Mouse (Mus musculus) cerebellum, adult 2 months (tissue): Measurements from ENCODE around the gene Ext2. TPM values are rescaled to one million over a fixed set of nuclear protein-coding genes. Genes with fewer than 3 reads are reported as not detected.

Experiments
- DNase-seq, 2 experiments: peaks; one replicate each; pipeline ENCODE4 v3.0.0; 2021
- H3K27ac ChIP-seq: fragments of 200-500 bp; 2 replicates; pipeline ENCODE4 v1.5.1; 2012; ENCODE audit warnings: low read length, control low read depth, inconsistent platforms; ENCODE audit not compliant: insufficient read depth
- H3K27me3 ChIP-seq: fragments of 200-500 bp; 2 replicates; pipeline ENCODE4 v1.6.1; 2012; ENCODE audit warnings: inconsistent platforms, mild to moderate bottlenecking, low read length, moderate library complexity; ENCODE audit not compliant: control insufficient read depth, insufficient read depth
- H3K4me1 ChIP-seq: fragments of 200-500 bp; 2 replicates; pipeline ENCODE4 v1.6.1; 2011; ENCODE audit warnings: low read length; ENCODE audit not compliant: control insufficient read depth, insufficient read depth
- H3K4me3 ChIP-seq: fragments of 200-500 bp; replicated peaks from 2 replicates; pipeline ENCODE3; 2011; ENCODE audit warnings: mild to moderate bottlenecking, low read depth, low read length, control low read depth; ENCODE audit not compliant: insufficient read depth
- CTCF ChIP-seq: fragments of 200-500 bp; IDR thresholded peaks from 2 replicates; pipeline ENCODE4 v1.5.1; 2011; ENCODE audit warnings: low read depth, mild to moderate bottlenecking, control low read depth, low read length, moderate library complexity, borderline replicate concordance; ENCODE audit not compliant: insufficient read depth
- POLR2A ChIP-seq: fragments of 200-500 bp; IDR thresholded peaks from 2 replicates; pipeline ENCODE4 v1.6.1; 2011; ENCODE audit warnings: low read length, control low read depth, borderline replicate concordance; ENCODE audit not compliant: insufficient read depth
- WGBS: fragments of 180-500 bp; shearing (Covaris S2); methylation state at CpG from one replicate; pipeline ENCODE4 v1.1.7; 2018; 5-methylcytosine and 5-hydroxymethylcytosine counted together
- polyA plus RNA-seq: library from polyadenylated mRNA; depleted of rRNA; stranded (reverse); fragments of >200 nt; gene quantifications from 2 replicates; pipeline ENCODE4 v1.2.3, GENCODE M21; 2012

The Ext2 gene
- polyA plus RNA-seq, 1 experiment, result 40.1 TPM

- Histone ChIP-seq H3K4me3 (no peak overlapping the region), H3K27ac (no peak overlapping the region), H3K27me3 (no peaks in the 10 kb centered on the region), H3K4me1 (no peaks in the 10 kb centered on the region; the same call in 1 of the 2 replicates)
- TF ChIP-seq POLR2A (no peak), CTCF (no peak)
- WGBS, result 57% methylated on average over 2 of the region's 2 CpGs
- DNase-seq, result no peak
Observed at GRCm38 (mm10) chr2:93699346-93699745, 123.0 kb downstream of the Ext2 start.

DNA sequence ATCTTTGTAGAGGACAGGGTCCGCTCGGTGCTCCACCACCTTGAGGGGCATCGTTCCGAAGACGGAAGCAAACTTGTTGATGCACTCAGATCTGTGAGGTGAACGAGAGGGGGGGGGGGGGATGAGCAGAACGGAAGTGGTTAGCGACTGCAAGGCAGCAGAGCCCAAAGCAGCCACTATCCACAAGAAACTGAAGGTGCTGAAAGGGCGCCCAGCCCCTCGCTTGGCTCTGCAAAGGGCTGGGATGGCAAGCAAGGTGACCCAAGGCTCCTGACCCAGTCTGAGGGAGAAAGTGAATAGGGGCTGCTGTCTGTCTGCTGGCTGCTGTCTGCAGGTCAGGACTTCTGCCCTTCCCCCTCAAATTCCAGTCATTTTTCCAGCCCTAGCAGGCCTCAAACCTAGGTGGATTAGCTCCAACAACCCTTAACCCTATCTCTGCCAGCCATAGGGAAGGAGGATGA, 126.2 kb downstream of the Ext2 start:
- Histone ChIP-seq H3K4me3 (no peak overlapping the region), H3K4me1 (peaks cover 5% of the 10 kb centered on the region; the same call in 1 of the 2 replicates), H3K27ac (no peak overlapping the region), H3K27me3 (no peaks in the 10 kb centered on the region)
- 68% methylated on average over 10 of the region's 10 CpGs for WGBS
- no peak for DNase-seq
- TF ChIP-seq CTCF, result no peak
- no peak for TF ChIP-seq POLR2A

DNA sequence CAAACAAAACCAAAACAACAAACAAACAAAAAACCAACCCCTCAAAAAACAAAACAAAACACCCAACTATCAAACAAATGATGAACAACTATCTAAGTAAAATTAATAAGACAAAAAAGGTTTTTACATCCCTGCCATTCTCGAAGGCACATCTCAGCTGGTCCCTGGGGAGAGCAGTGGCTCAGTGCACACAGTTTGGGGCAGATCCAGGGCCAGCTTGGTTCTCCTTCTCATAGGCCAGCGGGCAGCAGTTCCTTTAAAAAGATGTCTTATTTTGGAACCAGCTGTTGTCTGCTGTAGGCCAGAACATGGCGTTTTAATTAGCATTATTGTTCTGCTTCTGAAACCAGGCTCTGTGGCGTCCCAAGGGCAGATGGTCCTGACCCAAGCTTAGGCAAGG, 129.3 kb downstream of the Ext2 start:
- Histone ChIP-seq H3K4me3 (no peak overlapping the region), H3K4me1 (peaks cover 17% of the 10 kb centered on the region), H3K27ac (no peak overlapping the region), H3K27me3 (no peaks in the 10 kb centered on the region)
- DNase-seq, result no peak
- 47% methylated on average over 4 of the region's 4 CpGs for WGBS
- TF ChIP-seq POLR2A (no peak), CTCF (no peak)

DNA sequence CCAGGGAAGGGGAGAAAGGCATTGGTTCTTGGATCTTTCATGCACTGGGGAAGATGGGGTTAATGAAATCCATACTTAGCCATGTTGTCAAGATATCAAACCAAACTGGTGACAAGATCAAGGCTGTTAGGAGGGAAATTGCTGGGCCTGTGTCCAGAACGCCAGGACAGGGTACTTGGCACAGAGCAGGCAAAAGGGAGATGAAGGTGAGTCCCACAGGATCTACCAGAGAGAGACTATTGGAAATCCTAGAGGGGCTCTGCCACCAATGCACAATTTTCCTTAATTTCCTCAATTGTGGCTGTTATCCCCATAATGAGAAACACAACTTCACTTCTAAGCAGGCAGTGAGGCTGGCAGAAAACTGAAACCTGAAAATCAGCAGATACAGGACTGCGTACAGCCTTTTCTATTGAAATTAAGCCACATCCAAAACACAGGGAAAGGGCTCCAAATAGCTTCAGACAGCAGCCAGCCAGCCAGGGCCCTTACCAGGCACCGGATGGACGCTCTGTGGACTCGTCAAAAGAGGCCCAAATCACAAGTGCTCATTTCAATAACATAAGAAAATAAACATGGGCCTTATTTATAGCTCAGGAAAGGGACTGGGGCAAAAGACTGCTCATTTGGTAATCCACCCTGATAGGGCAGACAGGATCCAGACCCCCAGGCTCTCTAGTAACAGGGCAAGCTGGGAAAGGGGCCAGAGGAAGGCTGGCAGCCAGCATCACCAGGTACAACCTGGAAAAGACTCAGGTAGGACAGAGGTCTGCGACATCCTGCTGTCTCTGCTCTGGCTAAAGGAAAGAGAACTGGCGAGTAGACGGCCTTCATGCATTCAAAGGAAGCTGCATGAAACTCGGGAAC, 132.1 kb downstream of the Ext2 start:
- peak; percentile 45 to 51 for DNase-seq
- H3K27ac ChIP-seq, result no peak overlapping the region
- no peak overlapping the region for H3K4me3 ChIP-seq
- no peaks in the 10 kb centered on the region for H3K27me3 ChIP-seq
- 13% methylated on average over 9 of the region's 9 CpGs for whole genome bisulfite sequencing
- H3K4me1 ChIP-seq, result peaks cover 17% of the 10 kb centered on the region
- TF ChIP-seq POLR2A (no peak), CTCF (no peak)

GRCm38 (mm10) chr2:93683674-93684073, 138.7 kb downstream of the Ext2 start:
- no peaks in the 10 kb centered on the region for H3K4me1 ChIP-seq
- no peak for DNase-seq
- no peak overlapping the region for H3K4me3 ChIP-seq
- TF ChIP-seq CTCF (no peak), POLR2A (no peak)
- H3K27ac ChIP-seq, result no peak overlapping the region
- no peaks in the 10 kb centered on the region for H3K27me3 ChIP-seq
- 34% methylated on average over 8 of the region's 8 CpGs for WGBS

- Histone ChIP-seq H3K27ac (no peak overlapping the region), H3K27me3 (no peaks in the 10 kb centered on the region), H3K4me1 (no peaks in the 10 kb centered on the region), H3K4me3 (no peak overlapping the region)
- DNase-seq, result no peak
- no peak for TF ChIP-seq POLR2A
- 85% methylated on average over 7 of the region's 7 CpGs for WGBS
Observed at GRCm38 (mm10) chr2:93682601-93683202, 139.7 kb downstream of the Ext2 start.

DNA sequence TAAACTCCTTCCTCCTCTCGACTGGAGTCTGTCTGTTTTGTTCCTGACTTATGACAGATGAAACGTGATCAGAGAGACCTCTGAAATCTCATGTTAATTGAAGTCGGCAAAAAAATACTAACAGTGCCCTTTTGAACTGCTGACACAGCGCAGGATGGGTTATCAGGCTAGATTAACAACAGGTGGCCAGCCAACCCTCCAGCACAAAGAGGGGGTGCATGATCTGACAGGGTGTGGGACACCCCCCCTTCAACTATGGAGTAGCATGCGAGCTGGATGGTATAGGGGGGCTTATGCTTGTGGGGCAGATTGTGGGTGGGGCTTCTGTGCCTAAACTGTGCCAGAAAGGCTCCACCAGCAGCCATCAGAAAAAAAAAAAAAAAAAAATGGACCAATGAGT, 141.0 kb downstream of the Ext2 start:
- no peak for TF ChIP-seq CTCF
- TF ChIP-seq POLR2A, result no peak
- Histone ChIP-seq H3K4me3 (no peak overlapping the region), H3K27ac (no peak overlapping the region), H3K4me1 (no peaks in the 10 kb centered on the region), H3K27me3 (no peaks in the 10 kb centered on the region)
- no peak for DNase-seq
- WGBS, result 51% methylated on average over 5 of the region's 5 CpGs

GRCm38 (mm10) chr2:93677231-93677630, 145.1 kb downstream of the Ext2 start:
- DNase-seq, result no peak
- 36% methylated on average over 14 of the region's 14 CpGs for WGBS

More at GRCm38 (mm10) chr2:93677231-93677630, 145.1 kb downstream of the Ext2 start:
- no peak overlapping the region for H3K4me3 ChIP-seq
- no peaks in the 10 kb centered on the region for H3K27me3 ChIP-seq
- H3K27ac ChIP-seq, result no peak overlapping the region
- no peak for TF ChIP-seq CTCF
- no peak for TF ChIP-seq POLR2A
- H3K4me1 ChIP-seq, result no peaks in the 10 kb centered on the region
